Mouse (Mus musculus) embryonic facial prominence, embryonic 15.5 days (tissue): ENCODE measurements at regions not wholly inside any gene's neighbourhood (a gene's known extent, or its start where the extent isn't known, plus 50 kb on each side); places are given as distances from the start of the nearest gene placed in this dataset.

Experiments
- ATAC-seq: fragments of 200-750 bp; cut with Nextera tagmentation; 2 replicates; pipeline ENCODE4 v1.8.0; 2017; ENCODE audit warnings: low read depth, moderate TSS enrichment; ENCODE audit not compliant: insufficient number of reproducible peaks, low FRiP score, low TSS enrichment
- H3K27ac ChIP-seq: fragments of 300-500 bp; sonication (generic); replicated peaks from 2 replicates; pipeline ENCODE4 v1.5.1; 2015; ENCODE audit warnings: mild to moderate bottlenecking, inconsistent platforms
- H3K27me3 ChIP-seq: fragments of 300-500 bp; sonication (generic); 2 replicates; pipeline ENCODE4 v1.6.1; 2015; ENCODE audit warnings: inconsistent platforms
- H3K36me3 ChIP-seq: fragments of 300-500 bp; sonication (generic); 2 replicates; pipeline ENCODE4 v1.6.1; 2015; ENCODE audit warnings: mild to moderate bottlenecking, inconsistent platforms
- H3K4me1 ChIP-seq: fragments of 300-500 bp; sonication (generic); 2 replicates; pipeline ENCODE4 v1.6.1; 2015; ENCODE audit warnings: inconsistent platforms
- H3K4me2 ChIP-seq: fragments of 300-500 bp; sonication (generic); replicated peaks from 2 replicates; pipeline ENCODE4 v1.6.1; 2015; ENCODE audit warnings: mild to moderate bottlenecking, inconsistent platforms
- H3K4me3 ChIP-seq: fragments of 300-500 bp; sonication (generic); replicated peaks from 2 replicates; pipeline ENCODE4 v1.5.1; 2015; ENCODE audit warnings: mild to moderate bottlenecking, inconsistent platforms
- H3K9ac ChIP-seq: fragments of 300-500 bp; sonication (generic); 2 replicates; pipeline ENCODE4 v1.6.1; 2015; ENCODE audit warnings: inconsistent platforms
- H3K9me3 ChIP-seq: fragments of 300-500 bp; sonication (generic); replicated peaks from 2 replicates; pipeline ENCODE4 v1.6.1; 2016; ENCODE audit warnings: inconsistent platforms
- whole genome bisulfite sequencing: fragments of 180-500 bp; shearing (Covaris S2); methylation state at CpG from one replicate; pipeline ENCODE4 v1.1.7; 2015; 5-methylcytosine and 5-hydroxymethylcytosine counted together

GRCm38 (mm10) chr11:88778326-88778725 lies 60.0 kb upstream of the Msi2 start:
- no peak for ATAC-seq
- Histone ChIP-seq H3K4me3 (no peak overlapping the region), H3K4me1 (no peaks in the 10 kb centered on the region), H3K9ac (no peak overlapping the region), H3K36me3 (no peaks in the 10 kb centered on the region), H3K9me3 (no peaks in the 10 kb centered on the region), H3K4me2 (no peak overlapping the region), H3K27ac (no peak overlapping the region), H3K27me3 (no peaks in the 10 kb centered on the region)
- 88% methylated on average over 6 of the region's 6 CpGs for WGBS

GRCm38 (mm10) chr11:88774401-88774931 lies 56.2 kb upstream of the Msi2 start:
- WGBS, result 45% methylated on average over 4 of the region's 4 CpGs
- Histone ChIP-seq H3K4me2 (no peak overlapping the region), H3K27ac (no peak overlapping the region), H3K27me3 (no peaks in the 10 kb centered on the region), H3K9me3 (no peaks in the 10 kb centered on the region), H3K9ac (no peak overlapping the region), H3K4me3 (no peak overlapping the region), H3K36me3 (no peaks in the 10 kb centered on the region), H3K4me1 (peaks cover 13% of the 10 kb centered on the region; the same call in 1 of the 2 replicates)
- no peak for ATAC-seq

- H3K9me3 ChIP-seq, result no peaks in the 10 kb centered on the region
- no peak overlapping the region for H3K4me3 ChIP-seq
- no peaks in the 10 kb centered on the region for H3K27me3 ChIP-seq
- no peak for ATAC-seq
- H3K4me1 ChIP-seq, result peaks cover 13% of the 10 kb centered on the region; the same call in 1 of the 2 replicates
- H3K27ac ChIP-seq, result no peak overlapping the region
- no peak overlapping the region for H3K4me2 ChIP-seq
- 70% methylated on average over 6 of the region's 6 CpGs for WGBS
- H3K36me3 ChIP-seq, result no peaks in the 10 kb centered on the region
- H3K9ac ChIP-seq, result no peak overlapping the region
These were observed 55.6 kb upstream of the Msi2 start for GRCm38 (mm10) chr11:88773961-88774360.

- Histone ChIP-seq H3K9me3 (no peaks in the 10 kb centered on the region), H3K4me3 (no peak overlapping the region), H3K27me3 (no peaks in the 10 kb centered on the region), H3K36me3 (no peaks in the 10 kb centered on the region), H3K27ac (peak overlapping the region; percentile 71), H3K4me2 (no peak overlapping the region), H3K4me1 (peaks cover 18% of the 10 kb centered on the region; the same call in 1 of the 2 replicates), H3K9ac (no peak overlapping the region)
- 25% methylated on average over 7 of the region's 7 CpGs for WGBS
- ATAC-seq, result peak; percentile 46; the same call in 1 of the 2 replicates
These were observed 52.1 kb upstream of the Msi2 start for GRCm38 (mm10) chr11:88770405-88770804.
